Mouse (Mus musculus) frontal cortex, postnatal 36 days (tissue): Measurements from ENCODE around the gene Fbxo4.

Source experiments
- DNase-seq, 2 experiments: peaks; one replicate each; pipeline ENCODE4 v3.0.0; 2022; ENCODE audit warnings: low spot score in 2 of 2

Fbxo4 gene

DNA sequence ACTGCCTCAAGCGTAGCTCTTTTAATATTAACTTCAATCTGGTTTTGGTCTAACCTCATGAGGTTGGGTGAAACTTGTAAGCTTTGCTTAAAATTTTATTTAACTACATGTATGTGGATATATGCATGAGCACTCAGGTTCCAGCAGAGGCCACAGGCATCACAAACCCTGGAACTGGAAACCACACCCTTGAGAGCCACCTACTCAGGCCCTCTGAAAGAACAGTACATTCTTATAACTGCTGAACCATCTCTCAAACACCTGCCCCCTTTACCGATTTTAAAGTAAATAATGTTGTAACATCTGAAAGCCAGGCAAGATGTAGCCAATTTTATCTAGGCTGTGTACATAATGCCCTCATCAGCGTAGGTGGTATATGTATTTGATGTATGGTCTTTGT is 498 bp upstream of the Fbxo4 start:
- DNase-seq: peak in 1 of 2 experiments; percentile 6

DNA sequence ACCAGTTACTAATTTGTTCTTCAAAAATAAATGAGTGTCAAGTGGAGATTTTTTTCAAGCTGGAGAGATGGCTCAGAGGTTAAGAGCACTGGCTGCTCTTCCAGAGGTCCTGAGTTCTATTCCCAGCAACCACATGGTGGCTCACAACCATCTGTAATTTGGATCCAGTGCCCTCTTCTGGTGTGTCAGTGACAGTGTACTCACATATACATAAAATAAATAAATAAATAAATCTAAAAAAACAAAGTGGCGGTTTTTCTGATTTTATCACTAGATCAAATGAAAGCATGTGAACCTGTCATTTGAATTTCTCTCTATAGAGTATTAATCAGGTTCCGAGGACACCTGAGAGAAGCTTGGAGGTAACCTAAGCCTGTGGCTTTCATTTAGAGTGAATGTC is 1.1 kb downstream of the Fbxo4 start:
- DNase-seq: no peak

DNA sequence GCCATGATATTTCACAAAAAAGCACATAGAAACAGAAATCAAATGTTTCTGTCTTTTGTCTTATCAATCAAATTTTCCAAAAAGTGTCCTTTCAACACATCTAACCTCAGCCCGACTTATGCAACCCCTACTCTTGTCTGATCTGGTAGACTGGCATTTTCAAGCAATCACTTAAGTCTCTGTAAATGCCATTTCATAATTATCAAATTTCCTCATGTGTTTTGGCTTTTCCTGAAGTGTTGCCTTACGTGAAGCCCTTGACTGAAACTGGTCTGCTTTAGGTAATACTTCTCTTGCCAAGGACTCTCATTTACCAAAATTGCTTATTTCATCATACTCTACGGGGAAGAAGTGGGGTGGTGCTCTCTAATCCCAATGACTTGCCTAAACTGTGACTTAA is 6.1 kb downstream of the Fbxo4 start:
- no peak for DNase-seq

DNA sequence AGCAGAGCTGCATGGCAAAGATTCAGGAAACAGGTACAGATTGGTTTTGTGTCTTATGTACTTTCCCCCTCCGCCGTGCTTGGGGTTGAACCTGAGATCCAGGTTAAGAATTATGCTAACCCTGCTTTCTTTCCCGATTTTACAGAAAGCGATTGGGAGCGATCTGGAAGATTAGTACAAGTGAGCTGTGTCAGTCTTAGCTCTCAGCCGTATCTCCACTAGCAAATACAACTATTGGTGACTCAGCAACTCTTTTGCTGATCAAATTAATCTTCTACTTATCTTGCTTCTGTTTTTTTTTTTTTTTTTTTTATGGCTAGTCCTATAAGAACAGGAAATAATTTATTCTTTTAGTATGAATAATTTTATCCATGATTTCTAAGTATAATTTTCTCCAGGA is 9.2 kb downstream of the Fbxo4 start:
- no peak for DNase-seq

DNA sequence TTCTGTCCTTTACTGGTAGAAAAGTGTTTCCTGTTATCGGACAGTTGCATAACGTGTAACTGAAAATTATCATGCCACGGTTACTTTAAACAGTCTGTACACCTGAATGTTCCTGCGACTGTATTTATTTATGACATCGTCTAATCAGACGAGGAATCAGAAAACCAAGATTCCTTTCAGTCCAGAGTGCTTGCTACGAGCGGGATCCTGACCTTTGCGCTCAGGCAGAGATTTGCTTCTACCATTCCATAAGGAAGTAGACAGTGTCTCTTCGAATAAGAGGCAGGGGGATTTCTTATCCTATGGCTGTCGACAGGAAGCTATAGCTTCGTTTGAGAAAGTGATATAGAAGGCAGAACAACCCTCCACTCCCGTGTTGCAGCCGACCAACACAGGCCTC is 9.6 kb downstream of the Fbxo4 start:
- DNase-seq: no peak

DNA sequence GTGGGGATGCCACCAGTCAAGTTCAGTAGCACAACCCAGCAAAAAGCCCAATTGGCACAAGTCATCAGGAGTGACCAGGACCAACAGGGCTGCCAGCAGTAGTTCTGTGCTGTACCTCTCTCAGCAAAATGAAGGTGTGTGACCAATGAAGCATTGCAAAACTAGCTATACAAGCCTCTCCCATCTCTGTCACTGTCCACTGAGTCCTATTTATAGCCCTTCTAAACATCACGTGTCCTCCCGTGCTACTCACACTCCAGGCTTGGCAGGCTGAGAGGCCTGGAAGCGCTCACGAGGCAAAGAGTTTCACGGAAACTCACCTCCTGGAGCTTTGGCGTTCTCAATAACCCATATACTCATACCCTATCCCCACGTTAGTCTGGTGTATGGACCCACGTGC is 17.1 kb downstream of the Fbxo4 start:
- DNase-seq: no peak

DNA sequence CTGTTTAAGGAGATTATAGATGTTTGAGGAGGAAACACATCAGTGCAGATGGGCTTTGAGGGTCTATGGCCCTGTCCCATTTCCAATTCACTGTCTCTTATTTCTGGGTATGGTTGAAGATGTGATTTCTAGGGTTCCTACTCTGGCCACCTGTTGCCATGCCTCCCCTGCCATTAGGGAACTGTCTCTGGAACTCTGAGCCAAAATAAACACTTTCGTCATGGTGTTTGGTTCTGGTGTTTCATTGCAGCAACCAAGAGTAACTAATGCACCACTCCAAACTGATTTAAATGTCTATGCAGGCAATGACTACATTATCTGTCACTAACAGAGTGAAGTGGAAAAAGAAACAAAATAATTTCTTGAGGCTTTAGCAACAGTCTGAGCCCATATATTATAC is 19.3 kb downstream of the Fbxo4 start:
- no peak for DNase-seq

DNA sequence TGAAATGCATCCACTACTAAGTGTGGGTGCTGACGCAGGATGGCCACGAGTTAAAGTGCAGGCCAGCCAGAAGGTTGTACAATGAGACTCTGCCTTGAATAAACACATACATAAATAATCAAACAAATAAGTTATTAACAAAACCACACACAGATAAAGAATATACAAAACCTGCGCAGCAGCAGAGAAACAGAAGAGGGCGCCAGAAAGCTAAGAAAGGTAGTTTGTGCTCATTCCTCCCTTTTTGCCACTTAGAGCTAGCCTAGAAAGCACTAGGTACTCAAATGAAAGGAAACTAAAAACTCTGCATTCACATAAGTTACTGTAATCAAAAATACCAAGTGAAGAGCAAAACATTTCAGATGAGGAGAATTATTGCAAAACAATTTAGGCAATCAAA is 21.4 kb downstream of the Fbxo4 start:
- DNase-seq: peak; percentile 32 to 59

DNA sequence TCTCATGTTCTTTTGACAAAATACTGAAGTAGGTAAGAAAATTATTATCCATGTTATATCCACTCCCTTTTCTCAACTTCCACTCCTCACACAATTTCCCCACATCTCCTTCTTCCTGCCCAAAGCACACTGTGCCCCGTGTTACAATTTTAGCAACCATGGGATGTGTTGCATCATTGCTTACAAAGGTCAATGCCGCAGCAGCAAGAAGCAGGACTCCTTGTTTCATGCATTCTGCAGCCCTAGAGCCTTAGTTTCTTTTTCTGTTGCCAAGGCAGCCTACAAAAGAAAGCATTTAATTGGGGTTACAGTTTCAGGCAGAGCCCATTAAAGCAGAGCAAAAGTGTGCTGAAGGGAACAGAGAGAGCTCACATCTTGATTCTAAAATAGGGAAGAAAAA is 24.4 kb downstream of the Fbxo4 start:
- DNase-seq: peak in 1 of 2 experiments; percentile 19

DNA sequence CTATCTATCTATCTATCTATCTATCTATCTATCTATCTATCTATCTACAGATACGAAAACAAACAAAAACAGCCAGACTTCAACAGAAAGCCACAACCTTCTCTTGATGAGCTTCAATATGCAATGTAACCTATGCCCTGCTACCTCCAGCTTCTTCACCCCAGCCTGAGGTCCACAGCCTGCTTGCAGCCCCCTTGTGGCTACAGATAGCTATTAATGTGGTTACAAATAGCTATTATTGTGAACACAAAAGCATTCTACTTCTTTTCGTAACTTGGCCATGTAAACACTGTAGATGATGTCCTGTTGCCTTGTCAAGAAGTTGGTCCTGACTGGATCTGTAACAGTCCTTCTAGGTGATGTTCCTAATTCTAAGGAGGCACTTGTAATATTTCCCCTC is 41.2 kb downstream of the Fbxo4 start:
- no peak for DNase-seq

DNA sequence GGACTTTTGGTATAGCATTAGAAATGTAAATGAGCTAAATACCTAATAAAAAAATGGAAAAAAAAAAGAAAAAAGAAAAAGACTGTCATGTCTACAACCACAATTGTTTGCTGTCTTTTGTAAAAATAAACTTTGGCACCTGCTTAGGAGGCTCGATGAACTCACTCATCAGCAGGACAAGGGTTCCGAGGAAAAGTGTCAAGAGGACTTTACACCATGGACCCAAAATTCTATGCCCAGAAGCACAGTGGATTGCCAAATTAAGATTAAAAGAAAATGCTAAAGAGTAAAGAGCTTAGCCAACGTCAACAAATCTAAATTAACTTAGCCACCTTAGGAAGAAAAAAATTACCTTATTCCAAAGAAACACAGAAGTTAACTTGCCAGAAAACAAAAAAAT is 43.3 kb downstream of the Fbxo4 start:
- DNase-seq: no peak

DNA sequence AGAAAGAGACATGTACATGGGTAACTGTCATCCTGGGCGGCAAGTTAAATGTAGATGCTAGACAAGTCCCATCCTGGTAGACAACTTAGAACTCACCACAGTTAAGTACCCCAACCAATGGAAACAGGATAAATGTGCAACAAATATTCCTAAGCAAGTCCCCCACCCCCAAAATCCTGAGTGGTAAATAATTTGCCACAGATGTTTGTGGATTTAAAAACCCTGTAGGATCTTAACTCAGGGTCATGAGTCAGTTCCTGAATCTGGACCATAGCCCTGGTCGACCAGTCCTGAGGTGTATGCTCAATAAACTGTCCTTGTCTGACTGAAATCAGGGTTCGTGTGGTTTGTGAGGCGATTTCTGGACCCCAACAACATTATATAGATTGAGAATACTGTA is 45.9 kb downstream of the Fbxo4 start:
- DNase-seq: no peak

DNA sequence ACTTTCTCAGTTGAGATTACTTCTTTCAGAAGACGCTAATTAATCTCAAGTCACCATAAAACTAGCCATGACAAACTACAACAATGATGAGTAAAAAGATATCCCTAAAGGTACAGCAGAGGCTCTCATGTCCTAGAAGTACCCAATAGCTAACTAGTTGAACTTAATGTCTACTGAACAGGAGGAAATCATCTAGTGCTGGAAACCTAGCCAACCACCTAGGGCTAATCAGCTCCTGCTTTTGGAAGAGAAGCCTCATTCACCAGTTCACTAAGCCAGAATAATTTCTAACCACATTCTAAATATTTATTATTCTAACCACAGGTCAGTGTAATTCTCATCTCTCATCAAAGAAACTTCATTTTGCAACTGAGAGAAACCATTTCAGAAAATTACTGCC is 47.4 kb downstream of the Fbxo4 start:
- DNase-seq: no peak
